Mouse (Mus musculus): ENCODE data around the gene Zfp108. TPM values are rescaled to one million over a fixed set of nuclear protein-coding genes. Genes with fewer than 3 reads are reported as not detected.

Zfp108 gene
- polyA plus RNA-seq, 1 experiment = 1.9 TPM

DNA sequence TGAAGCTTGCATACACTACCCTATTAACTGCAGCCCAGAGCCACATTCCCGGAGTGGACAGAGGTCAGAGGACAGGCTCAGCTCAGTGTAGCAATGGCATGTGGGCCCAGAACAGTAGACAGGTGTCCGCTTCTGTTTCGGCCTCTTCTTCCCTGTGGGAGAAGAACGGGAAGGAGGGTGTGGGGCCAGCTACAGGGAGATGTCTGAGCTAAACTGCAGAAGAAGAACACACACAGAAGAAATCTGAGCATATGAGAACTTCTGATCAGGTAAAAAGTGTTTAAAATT lies 26.2 kb downstream of the Zfp108 start:
- Histone ChIP-seq H3K4me1 (ENCODE audit: control insufficient read depth, insufficient read depth, low read length) (no peaks in the 10 kb centered on the region), H3K27ac (ENCODE audit: insufficient read depth, low read depth, low read length) (no peak overlapping the region), H3K4me3 (ENCODE audit: insufficient read depth, low read length) (no peak overlapping the region)
- TF ChIP-seq POLR2A (IDR thresholded peaks at IDR 0.05; ENCODE audit: borderline replicate concordance, low read depth, low read length) (no peak), CTCF (IDR thresholded peaks at IDR 0.05; ENCODE audit: low read depth, low read length) (no peak)

DNA sequence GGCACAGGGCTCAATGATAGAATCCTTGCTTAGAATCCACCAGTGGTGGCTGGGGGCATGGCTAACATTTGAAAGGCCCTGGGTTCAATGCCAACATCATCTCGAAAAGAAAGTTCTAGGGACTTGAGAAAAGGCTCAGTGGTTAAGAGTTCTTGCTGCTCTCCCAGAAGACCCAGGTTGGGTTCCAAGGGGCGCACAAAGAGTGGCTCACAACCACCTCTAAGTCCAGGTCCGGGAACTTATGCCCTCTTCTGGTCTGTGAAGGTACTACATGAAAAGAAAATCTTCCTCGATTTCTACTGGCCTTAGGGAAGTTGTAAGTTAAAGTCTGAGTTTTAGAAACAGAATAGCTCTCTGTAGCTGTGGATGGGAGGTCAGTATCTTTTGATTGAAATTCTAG lies 31.5 kb downstream of the Zfp108 start:
- H3K4me3 ChIP-seq (ENCODE audit: insufficient read depth, low read length) = no peak overlapping the region
- no peaks in the 10 kb centered on the region for H3K4me1 ChIP-seq (ENCODE audit: control insufficient read depth, insufficient read depth, low read length)
- H3K27ac ChIP-seq (ENCODE audit: insufficient read depth, low read depth, low read length) = no peak overlapping the region
- TF ChIP-seq POLR2A (IDR thresholded peaks at IDR 0.05; ENCODE audit: borderline replicate concordance, low read depth, low read length) (no peak), CTCF (IDR thresholded peaks at IDR 0.05; ENCODE audit: low read depth, low read length) (peak; percentile 33; the same call in 1 of the 2 replicates)

GRCm38 (mm10) chr7:24286916-24287315 lies 32.3 kb downstream of the Zfp108 start:
- no peaks in the 10 kb centered on the region for H3K4me1 ChIP-seq (ENCODE audit: control insufficient read depth, insufficient read depth, low read length)
- H3K4me3 ChIP-seq (ENCODE audit: insufficient read depth, low read length) = no peak overlapping the region
- no peak overlapping the region for H3K27ac ChIP-seq (ENCODE audit: insufficient read depth, low read depth, low read length)
- TF ChIP-seq CTCF (IDR thresholded peaks at IDR 0.05; ENCODE audit: low read depth, low read length) = no peak
- no peak for TF ChIP-seq POLR2A (IDR thresholded peaks at IDR 0.05; ENCODE audit: borderline replicate concordance, low read depth, low read length)

DNA sequence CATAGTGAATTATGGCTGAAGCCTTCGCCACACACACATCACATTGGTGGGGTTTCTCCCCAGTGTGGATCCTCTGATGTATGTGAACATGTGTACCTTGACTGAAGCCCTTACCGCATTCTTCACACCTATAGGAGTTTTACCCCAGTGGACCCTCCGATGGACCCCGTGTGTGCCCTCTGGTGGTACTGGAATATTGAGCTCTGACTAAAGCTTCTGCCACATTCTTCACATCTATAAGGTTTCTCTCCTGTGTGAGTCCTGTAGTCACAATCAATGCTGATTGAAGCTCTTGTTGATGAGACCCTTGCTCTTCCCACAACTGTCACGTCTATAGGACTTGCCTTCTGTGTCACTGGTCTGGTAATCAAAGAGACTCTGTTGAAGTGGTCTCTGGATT lies 33.1 kb downstream of the Zfp108 start:
- Histone ChIP-seq H3K4me3 (ENCODE audit: insufficient read depth, low read length) (no peak overlapping the region), H3K27ac (ENCODE audit: insufficient read depth, low read depth, low read length) (no peak overlapping the region), H3K4me1 (ENCODE audit: control insufficient read depth, insufficient read depth, low read length) (no peaks in the 10 kb centered on the region)
- TF ChIP-seq CTCF (IDR thresholded peaks at IDR 0.05; ENCODE audit: low read depth, low read length) = no peak
- no peak for TF ChIP-seq POLR2A (IDR thresholded peaks at IDR 0.05; ENCODE audit: borderline replicate concordance, low read depth, low read length)

- no peaks in the 10 kb centered on the region for H3K4me1 ChIP-seq (ENCODE audit: control insufficient read depth, insufficient read depth, low read length)
- TF ChIP-seq POLR2A (IDR thresholded peaks at IDR 0.05; ENCODE audit: borderline replicate concordance, low read depth, low read length) (no peak), CTCF (IDR thresholded peaks at IDR 0.05; ENCODE audit: low read depth, low read length) (no peak)
- H3K27ac ChIP-seq (ENCODE audit: insufficient read depth, low read depth, low read length) = no peak overlapping the region
- no peak overlapping the region for H3K4me3 ChIP-seq (ENCODE audit: insufficient read depth, low read length)
Measured at GRCm38 (mm10) chr7:24288512-24288911, 33.9 kb downstream of the Zfp108 start.

DNA sequence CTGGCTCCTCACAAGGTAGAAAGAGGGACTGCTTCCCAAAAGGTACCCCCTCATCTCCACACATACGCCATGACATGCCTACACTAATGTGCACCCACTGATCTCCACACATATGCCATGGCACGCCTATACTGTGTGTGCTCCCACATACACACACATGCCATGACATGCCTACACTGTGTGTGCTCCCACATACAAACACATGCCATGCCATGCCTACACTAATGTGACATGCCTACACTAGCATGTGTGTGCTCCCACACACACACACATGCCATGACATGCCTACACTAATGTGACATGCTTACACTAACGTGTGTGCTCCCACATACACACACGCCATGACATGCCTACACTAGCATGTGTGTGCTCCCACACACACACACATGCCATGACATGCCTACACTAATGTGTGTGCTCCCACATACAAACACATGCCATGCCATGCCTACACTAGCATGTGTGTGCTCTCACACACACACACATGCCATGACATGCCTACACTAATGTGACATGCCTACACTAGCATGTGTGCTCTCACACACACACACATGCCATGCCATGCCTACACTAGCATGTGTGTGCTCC lies 35.6 kb downstream of the Zfp108 start:
- TF ChIP-seq POLR2A (IDR thresholded peaks at IDR 0.05; ENCODE audit: borderline replicate concordance, low read depth, low read length) (no peak), CTCF (IDR thresholded peaks at IDR 0.05; ENCODE audit: low read depth, low read length) (no peak)
- Histone ChIP-seq H3K4me1 (ENCODE audit: control insufficient read depth, insufficient read depth, low read length) (no peaks in the 10 kb centered on the region), H3K27ac (ENCODE audit: insufficient read depth, low read depth, low read length) (no peak overlapping the region), H3K4me3 (ENCODE audit: insufficient read depth, low read length) (no peak overlapping the region)

DNA sequence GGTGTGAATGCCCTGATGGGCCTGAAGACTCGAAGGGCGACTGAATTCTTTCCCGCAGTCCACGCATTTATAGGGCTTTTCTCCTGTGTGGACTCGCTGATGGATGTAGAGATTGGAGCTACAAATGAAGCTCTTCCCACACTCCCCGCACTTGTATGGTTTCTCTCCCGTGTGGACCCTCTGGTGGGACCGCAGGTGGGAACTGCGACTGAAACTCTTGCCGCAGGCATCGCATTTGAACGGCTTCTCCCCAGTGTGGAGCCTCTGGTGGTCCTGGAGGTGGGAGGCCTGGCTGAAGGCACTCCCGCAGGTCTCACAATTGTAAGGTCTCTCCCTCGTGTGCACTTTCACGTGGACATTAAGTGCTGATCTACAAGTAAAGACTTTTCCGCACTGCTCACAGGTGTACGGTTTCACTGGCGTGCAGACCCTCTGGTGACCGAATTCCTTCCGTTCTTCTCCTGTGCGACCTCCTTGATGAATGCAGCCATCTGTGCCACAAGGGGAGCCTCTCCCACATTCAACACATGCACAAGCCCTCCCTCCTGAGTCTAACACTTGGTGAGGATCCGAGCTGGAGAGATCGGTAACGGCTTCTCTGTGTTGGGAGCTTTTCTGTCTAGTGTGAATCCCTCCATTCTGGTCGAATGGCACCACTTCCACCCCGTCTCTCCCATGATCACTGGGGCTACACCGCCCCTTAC lies 36.9 kb downstream of the Zfp108 start:
- Histone ChIP-seq H3K4me1 (ENCODE audit: control insufficient read depth, insufficient read depth, low read length) (no peaks in the 10 kb centered on the region), H3K27ac (ENCODE audit: insufficient read depth, low read depth, low read length) (no peak overlapping the region), H3K4me3 (ENCODE audit: insufficient read depth, low read length) (no peak overlapping the region)
- TF ChIP-seq POLR2A (IDR thresholded peaks at IDR 0.05; ENCODE audit: borderline replicate concordance, low read depth, low read length) (no peak), CTCF (IDR thresholded peaks at IDR 0.05; ENCODE audit: low read depth, low read length) (no peak)

- Histone ChIP-seq H3K27ac (ENCODE audit: insufficient read depth, low read depth, low read length) (no peak overlapping the region), H3K4me3 (ENCODE audit: insufficient read depth, low read length) (no peak overlapping the region), H3K4me1 (ENCODE audit: control insufficient read depth, insufficient read depth, low read length) (no peaks in the 10 kb centered on the region)
- TF ChIP-seq POLR2A (IDR thresholded peaks at IDR 0.05; ENCODE audit: borderline replicate concordance, low read depth, low read length) (no peak), CTCF (IDR thresholded peaks at IDR 0.05; ENCODE audit: low read depth, low read length) (no peak)
Measured at GRCm38 (mm10) chr7:24293061-24293851, 38.7 kb downstream of the Zfp108 start.

GRCm38 (mm10) chr7:24294763-24295162 lies 40.2 kb downstream of the Zfp108 start:
- no peaks in the 10 kb centered on the region for H3K4me1 ChIP-seq (ENCODE audit: control insufficient read depth, insufficient read depth, low read length)
- TF ChIP-seq CTCF (IDR thresholded peaks at IDR 0.05; ENCODE audit: low read depth, low read length) (no peak), POLR2A (IDR thresholded peaks at IDR 0.05; ENCODE audit: borderline replicate concordance, low read depth, low read length) (no peak)
- H3K4me3 ChIP-seq (ENCODE audit: insufficient read depth, low read length) = no peak overlapping the region
- H3K27ac ChIP-seq (ENCODE audit: insufficient read depth, low read depth, low read length) = no peak overlapping the region

DNA sequence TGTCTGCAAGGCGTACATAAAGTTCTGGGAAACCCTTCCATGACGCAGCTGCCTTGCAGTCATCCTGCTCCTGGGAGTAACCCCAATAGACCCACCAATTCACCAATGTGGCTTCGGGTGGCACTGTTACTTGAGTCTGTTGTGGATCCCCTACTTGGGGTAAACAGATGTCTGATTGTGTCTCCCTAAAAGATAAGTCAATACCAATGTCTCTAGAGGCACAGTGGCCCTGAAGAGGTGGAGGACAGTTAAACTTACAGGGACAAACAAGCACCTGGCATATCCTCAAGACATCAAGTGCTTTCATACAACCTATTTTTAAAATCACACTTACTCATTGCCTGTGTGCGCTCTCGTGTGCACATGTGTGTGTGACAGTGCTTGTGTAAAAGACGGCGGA lies 40.8 kb downstream of the Zfp108 start:
- Histone ChIP-seq H3K27ac (ENCODE audit: insufficient read depth, low read depth, low read length) (no peak overlapping the region), H3K4me1 (ENCODE audit: control insufficient read depth, insufficient read depth, low read length) (peaks cover 3% of the 10 kb centered on the region), H3K4me3 (ENCODE audit: insufficient read depth, low read length) (no peak overlapping the region)
- TF ChIP-seq POLR2A (IDR thresholded peaks at IDR 0.05; ENCODE audit: borderline replicate concordance, low read depth, low read length) (no peak), CTCF (IDR thresholded peaks at IDR 0.05; ENCODE audit: low read depth, low read length) (no peak)

Data from bone marrow macrophage, adult 2 months (primary cell).